Mouse (Mus musculus): ENCODE data around the gene Fam151a. TPM values are rescaled to one million over a fixed set of nuclear protein-coding genes. Genes with fewer than 3 reads are reported as not detected.
"Not testable (repeated sequence)": the region's sequence is repeated elsewhere in the genome, so short reads cannot be mapped to it uniquely, and the experiment has no call there.

The Fam151a gene
- polyA plus RNA-seq, 1 experiment = 0.46 TPM

GRCm38 (mm10) chr4:106776998-106777397, 43.3 kb downstream of the Fam151a start:
- DNase-seq (ENCODE audit: low read depth) = no peak

- peak; percentile 94 for DNase-seq (ENCODE audit: low read depth)
Measured at GRCm38 (mm10) chr4:106778116-106778788, 44.6 kb downstream of the Fam151a start.

GRCm38 (mm10) chr4:106780045-106780444, 46.4 kb downstream of the Fam151a start:
- no peak for DNase-seq (ENCODE audit: low read depth)

- DNase-seq (ENCODE audit: low read depth) = no peak
Measured at GRCm38 (mm10) chr4:106783137-106783536, 49.4 kb downstream of the Fam151a start.

GRCm38 (mm10) chr4:106784806-106785205, 51.1 kb downstream of the Fam151a start:
- no peak for DNase-seq (ENCODE audit: low read depth)

- DNase-seq (ENCODE audit: low read depth) = no peak
Measured at GRCm38 (mm10) chr4:106785345-106785744, 51.7 kb downstream of the Fam151a start.

GRCm38 (mm10) chr4:106785753-106786540, 52.3 kb downstream of the Fam151a start:
- DNase-seq (ENCODE audit: low read depth) = no peak

- no peak for DNase-seq (ENCODE audit: low read depth)
Measured at GRCm38 (mm10) chr4:106787830-106788229, 54.1 kb downstream of the Fam151a start.

- no peak for DNase-seq (ENCODE audit: low read depth)
Measured at GRCm38 (mm10) chr4:106788627-106789026, 54.9 kb downstream of the Fam151a start.

- no peak for DNase-seq (ENCODE audit: low read depth)
Measured at GRCm38 (mm10) chr4:106789705-106790104, 56.0 kb downstream of the Fam151a start.

GRCm38 (mm10) chr4:106790218-106790617, 56.5 kb downstream of the Fam151a start:
- not testable (repeated sequence) for DNase-seq (ENCODE audit: low read depth)

- no peak for DNase-seq (ENCODE audit: low read depth)
Measured at GRCm38 (mm10) chr4:106790938-106791337, 57.2 kb downstream of the Fam151a start.

- DNase-seq (ENCODE audit: low read depth) = no peak
Measured at GRCm38 (mm10) chr4:106792276-106792675, 58.6 kb downstream of the Fam151a start.

GRCm38 (mm10) chr4:106793826-106794225, 60.1 kb downstream of the Fam151a start:
- not testable (repeated sequence) for DNase-seq (ENCODE audit: low read depth)

- no peak for DNase-seq (ENCODE audit: low read depth)
Measured at GRCm38 (mm10) chr4:106794247-106794646, 60.6 kb downstream of the Fam151a start.

GRCm38 (mm10) chr4:106795289-106795688, 61.6 kb downstream of the Fam151a start:
- DNase-seq (ENCODE audit: low read depth) = no peak

Other genes starting within 250 kb of the Fam151a start
- 2.5 and 3.7 TPM in 2 replicates for gene Bsnd, start 241.6 kb upstream of the Fam151a start, polyA plus RNA-seq (2012; rRNA removed)
- 15.5 and 27.9 TPM in 2 replicates for gene Dhcr24, start 172.9 kb upstream of the Fam151a start, polyA plus RNA-seq (2012; rRNA removed)
- gene Lexm, start 116.6 kb upstream of the Fam151a start, polyA plus RNA-seq (2012; rRNA removed) = 0.53 and 0.70 TPM in 2 replicates
- gene Ttc22, start 111.5 kb upstream of the Fam151a start, polyA plus RNA-seq (2012; rRNA removed) = 0.13 and 0.28 TPM in 2 replicates
- gene Pars2, start 82.8 kb upstream of the Fam151a start, polyA plus RNA-seq (2012; rRNA removed) = 10.3 and 11.0 TPM in 2 replicates
- gene Ttc4, start 54.9 kb upstream of the Fam151a start, polyA plus RNA-seq (2012; rRNA removed) = 38.6 and 51.6 TPM in 2 replicates
- 0.69 and 0.95 TPM in 2 replicates for gene Mroh7, start 3.0 kb upstream of the Fam151a start, polyA plus RNA-seq (2012; rRNA removed)
- 4.1 and 4.7 TPM in 2 replicates for gene Acot11, start 71.1 kb downstream of the Fam151a start, polyA plus RNA-seq (2012; rRNA removed)
- gene Ssbp3, start 176.8 kb downstream of the Fam151a start, polyA plus RNA-seq (2012; rRNA removed) = 21.8 and 28.1 TPM in 2 replicates

Measured in gonadal fat pad, adult 2 months (tissue).